Mouse (Mus musculus): ENCODE data around the gene Nfix. TPM values are rescaled to one million over a fixed set of nuclear protein-coding genes. Genes with fewer than 3 reads are reported as not detected.

Nfix gene
- polyA plus RNA-seq, 1 experiment from 2014 or later: 0.49 TPM

DNA sequence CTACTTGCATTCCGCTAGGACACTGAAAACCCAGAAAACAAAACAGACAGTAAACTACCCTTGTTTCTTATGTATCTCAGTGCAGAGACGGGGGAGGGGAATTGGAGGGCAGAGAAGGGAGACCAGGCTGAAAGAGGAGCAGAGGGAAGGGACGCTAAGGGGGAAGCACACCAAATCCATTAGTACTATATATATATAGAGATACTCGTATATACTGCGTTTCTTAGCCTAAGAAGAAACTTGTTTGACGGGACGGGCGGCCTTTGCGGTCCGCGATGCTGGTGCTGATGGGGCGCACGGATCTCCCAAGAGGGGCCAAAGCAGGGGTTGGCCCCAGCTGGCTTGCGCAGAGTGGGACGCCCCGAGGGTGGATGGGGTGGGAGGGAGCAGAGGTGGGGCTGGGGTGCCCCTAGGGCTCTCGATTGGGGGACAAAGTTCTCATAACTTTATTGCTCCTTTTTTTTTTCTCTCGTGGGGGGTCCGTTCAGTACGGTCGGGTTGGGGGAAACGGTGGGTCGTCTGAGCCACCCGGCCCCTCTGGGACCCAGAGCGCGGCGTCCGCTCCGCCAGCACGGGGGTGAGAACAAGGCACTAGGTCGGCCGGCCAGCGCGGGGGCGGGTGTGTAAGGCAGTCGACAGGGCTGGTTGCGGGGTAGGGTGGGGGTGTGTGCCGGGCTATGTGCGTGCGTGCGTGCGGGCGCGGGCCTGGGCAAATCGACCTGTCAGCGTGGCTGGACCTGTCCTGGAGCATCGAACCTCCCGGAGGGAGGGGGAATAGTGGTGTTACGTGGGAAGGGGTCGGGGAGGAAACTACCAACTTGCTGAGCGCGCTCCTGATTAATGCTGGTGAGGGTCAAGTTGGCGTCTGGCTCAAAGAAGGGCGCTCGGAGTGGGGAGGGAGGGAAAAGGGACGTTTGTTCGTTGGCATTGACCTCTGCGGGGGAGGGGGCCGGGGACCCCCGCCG, 95.0 kb downstream of the Nfix start:
- Histone ChIP-seq H3K27me3 (ENCODE audit: low read depth, poor library complexity, severe bottlenecking) (peaks cover 100% of the 10 kb centered on the region), H3K4me1 (peaks cover 68% of the 10 kb centered on the region), H3K4me3 (peak overlapping the region; percentile 37), H3K27ac (replicated peaks) (peak overlapping the region; percentile 38), H3K36me3 (peaks cover under 1% of the 10 kb centered on the region; the same call in 1 of the 2 replicates), H3K9me3 (replicated peaks) (no peaks in the 10 kb centered on the region)
- DNase-seq (ENCODE audit: low spot score): peak; percentile 49
- 2% methylated on average over 61 of the region's 61 CpGs for WGBS

DNA sequence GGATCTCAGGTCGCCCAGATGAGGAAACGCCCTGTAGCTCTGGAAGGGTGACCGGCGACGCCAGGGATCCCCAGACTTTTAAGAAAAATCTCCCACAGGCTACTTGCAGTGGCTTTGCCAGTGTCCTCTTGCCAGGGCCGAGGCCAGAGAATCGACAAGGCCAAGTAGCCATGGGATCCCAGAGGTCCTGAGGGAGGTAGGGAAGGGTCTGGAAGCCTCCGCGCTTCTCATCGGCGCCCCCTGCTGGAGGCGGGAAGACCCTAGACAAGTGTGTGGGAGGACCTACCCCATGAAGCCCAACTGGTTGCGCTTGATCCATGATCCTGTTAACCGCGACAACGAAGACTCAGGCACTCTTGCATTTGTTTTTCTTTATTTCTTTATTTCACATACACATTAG, 95.8 kb downstream of the Nfix start:
- peak overlapping the region; percentile 46 for H3K4me3 ChIP-seq
- H3K4me1 ChIP-seq: peaks cover 65% of the 10 kb centered on the region
- peak overlapping the region; percentile 52; the same call in 1 of the 2 replicates for H3K27ac ChIP-seq (replicated peaks)
- no peaks in the 10 kb centered on the region for H3K9me3 ChIP-seq (replicated peaks)
- peaks cover 100% of the 10 kb centered on the region for H3K27me3 ChIP-seq (ENCODE audit: low read depth, poor library complexity, severe bottlenecking)
- WGBS: 2% methylated on average over 16 of the region's 16 CpGs
- peak; percentile 85 for DNase-seq (ENCODE audit: low spot score)
- H3K36me3 ChIP-seq: peaks cover 9% of the 10 kb centered on the region

DNA sequence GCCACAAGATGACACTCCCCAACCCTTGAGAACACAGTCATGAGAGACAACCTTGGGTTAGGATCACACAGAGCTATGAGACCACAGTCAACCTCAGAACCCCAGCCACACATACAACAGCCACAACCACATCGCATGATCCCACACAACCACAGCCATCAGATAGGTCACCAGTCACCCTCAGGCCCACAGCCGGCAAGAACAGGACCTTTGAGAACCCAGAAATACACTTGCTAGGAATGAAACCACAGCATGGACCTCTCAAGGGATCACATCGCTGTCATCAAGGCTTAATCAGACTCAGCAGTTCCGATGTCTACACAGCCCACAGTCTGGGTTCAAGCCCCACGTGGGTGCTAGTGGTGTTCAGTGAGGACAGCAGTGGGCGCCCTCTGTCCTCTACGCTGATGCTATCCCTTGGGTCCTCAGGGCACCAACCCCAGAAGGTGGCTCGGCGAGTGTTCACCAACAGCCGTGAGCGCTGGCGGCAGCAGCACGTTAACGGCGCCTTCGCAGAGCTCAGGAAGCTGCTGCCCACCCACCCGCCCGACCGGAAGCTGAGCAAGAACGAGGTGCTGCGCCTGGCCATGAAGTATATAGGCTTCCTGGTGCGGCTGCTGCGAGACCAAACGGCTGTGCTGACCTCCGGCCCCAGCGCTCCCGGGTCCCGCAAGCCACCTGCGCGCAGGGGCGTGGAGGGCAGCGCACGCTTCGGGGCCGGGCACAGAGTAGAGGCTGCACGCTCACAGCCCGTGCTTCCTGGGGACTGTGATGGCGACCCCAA, 96.5 kb downstream of the Nfix start:
- Histone ChIP-seq H3K27ac (replicated peaks) (peak overlapping the region; percentile 52), H3K27me3 (ENCODE audit: low read depth, poor library complexity, severe bottlenecking) (peaks cover 97% of the 10 kb centered on the region), H3K4me3 (peak overlapping the region; percentile 46), H3K36me3 (peaks cover 16% of the 10 kb centered on the region), H3K9me3 (replicated peaks) (no peaks in the 10 kb centered on the region), H3K4me1 (peaks cover 62% of the 10 kb centered on the region)
- WGBS: 7% methylated on average over 38 of the region's 38 CpGs
- DNase-seq (ENCODE audit: low spot score): no peak

DNA sequence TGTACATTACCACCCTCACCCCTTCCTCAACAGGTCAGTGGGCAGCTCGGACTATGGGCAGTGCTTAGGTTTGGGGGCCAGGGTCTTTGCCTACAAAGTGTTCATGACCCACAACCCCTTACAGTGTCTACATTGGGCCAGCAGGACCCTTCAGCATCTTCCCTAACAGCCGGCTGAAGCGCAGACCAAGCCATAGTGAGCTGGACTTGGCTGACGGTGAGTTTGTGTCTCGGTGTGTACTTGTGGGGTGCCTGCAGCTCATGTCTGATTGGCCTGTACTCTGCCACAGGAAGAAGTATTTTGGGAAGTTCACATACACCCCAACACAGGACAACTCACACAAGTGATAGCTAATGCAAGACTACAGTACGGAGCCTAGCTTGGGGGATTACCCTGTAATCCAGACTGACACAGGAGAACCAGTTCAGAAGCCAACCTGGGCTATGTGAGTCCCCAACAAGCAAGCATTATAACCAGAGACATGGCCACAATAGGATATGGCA, 97.1 kb downstream of the Nfix start:
- no peak for DNase-seq (ENCODE audit: low spot score)
- H3K27me3 ChIP-seq (ENCODE audit: low read depth, poor library complexity, severe bottlenecking): peaks cover 90% of the 10 kb centered on the region
- peak overlapping the region; percentile 36 for H3K4me3 ChIP-seq
- WGBS: 80% methylated on average over 6 of the region's 6 CpGs
- H3K9me3 ChIP-seq (replicated peaks): no peaks in the 10 kb centered on the region
- H3K4me1 ChIP-seq: peaks cover 56% of the 10 kb centered on the region
- H3K36me3 ChIP-seq: peaks cover 22% of the 10 kb centered on the region
- H3K27ac ChIP-seq (replicated peaks): 0 out of 2 replicates have a peak overlapping the region, but pooled peaks have one; percentile 42

DNA sequence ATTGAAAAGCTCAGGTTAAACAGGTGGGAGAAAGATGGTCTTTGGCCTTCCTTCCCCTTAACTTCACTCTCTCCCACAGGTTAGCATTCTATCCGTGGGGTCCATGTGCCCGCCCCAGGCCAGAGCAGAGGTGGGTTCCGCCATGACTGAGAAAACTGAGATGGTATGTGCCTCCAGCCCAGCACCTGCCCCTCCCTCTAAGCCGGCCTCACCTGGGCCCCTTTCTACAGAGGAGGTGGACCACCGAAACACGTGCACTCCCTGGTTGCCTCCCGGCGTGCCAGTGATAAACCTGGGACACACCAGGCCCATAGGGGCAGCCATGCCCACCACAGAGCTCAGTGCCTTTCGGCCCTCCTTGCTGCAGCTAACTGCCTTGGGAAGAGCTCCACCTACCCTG, 97.6 kb downstream of the Nfix start:
- Histone ChIP-seq H3K4me1 (peaks cover 51% of the 10 kb centered on the region), H3K27ac (replicated peaks) (0 out of 2 replicates have a peak overlapping the region, but pooled peaks have one; percentile 42)
- WGBS: 72% methylated on average over 9 of the region's 9 CpGs

DNA sequence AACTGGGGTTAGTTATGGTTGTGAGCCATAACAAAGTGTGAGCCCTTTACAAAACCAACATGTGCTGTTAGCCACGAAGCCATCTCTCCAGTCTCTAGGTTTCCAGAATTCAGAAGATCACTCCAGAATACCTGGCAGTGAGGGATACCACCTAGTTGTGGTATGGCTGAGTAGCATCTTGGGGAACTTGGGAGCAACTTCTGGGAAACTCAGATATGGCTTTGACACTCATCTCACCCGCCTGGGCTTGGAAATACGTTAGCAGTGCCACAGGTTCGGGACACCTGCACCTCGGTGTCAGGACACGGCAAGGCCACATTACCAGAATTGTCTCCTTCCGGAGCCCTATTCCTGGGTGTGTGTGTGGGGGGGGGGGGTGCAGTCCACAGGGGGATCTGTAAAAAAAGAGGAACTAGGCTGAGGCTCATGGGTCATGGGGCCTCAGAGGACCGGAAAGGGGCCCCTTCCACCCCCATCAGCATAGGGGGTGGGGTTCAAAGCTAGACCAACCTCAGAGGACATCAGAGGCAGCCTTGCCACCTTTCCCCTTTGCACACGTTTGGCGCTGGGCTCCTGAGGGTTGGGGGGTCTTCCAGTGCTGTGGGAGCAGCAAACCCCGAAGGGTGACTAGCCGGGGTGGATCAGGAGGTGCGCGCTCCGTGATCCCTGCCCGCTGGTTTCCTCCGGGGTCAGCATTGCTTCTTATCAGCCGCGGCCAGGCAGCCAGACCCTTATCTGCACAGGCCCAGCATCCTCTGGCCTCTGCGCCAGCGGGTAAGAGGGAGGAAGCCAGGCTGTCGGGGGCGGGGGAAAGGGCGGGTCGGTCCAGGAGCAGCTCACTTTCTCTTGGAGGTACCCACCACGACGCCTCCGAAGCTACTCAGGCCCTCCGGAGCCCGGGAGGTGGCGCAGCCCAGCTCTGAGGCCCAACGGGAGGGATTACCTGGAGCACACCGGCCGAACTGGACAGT, 98.9 kb downstream of the Nfix start, which contains the start of gene Lyl1:
Gene Lyl1, plus strand, starts transcription at position 517 of the 971 bp plus-strand sequence.
- peak; percentile 51 for DNase-seq (ENCODE audit: low spot score)
- H3K27me3 ChIP-seq (ENCODE audit: low read depth, poor library complexity, severe bottlenecking): peaks cover 73% of the 10 kb centered on the region
- peak within 1 kb of the TSS; percentile 36 for H3K4me3 ChIP-seq
- H3K4me1 ChIP-seq: peaks cover 39% of the 10 kb centered on the region
- H3K9me3 ChIP-seq (replicated peaks): no peaks in the 10 kb centered on the region
- WGBS: 14% methylated on average over 34 of the region's 34 CpGs
- H3K36me3 ChIP-seq: peaks cover 40% of the 10 kb centered on the region
- peak within 1 kb of the TSS; percentile 52; the same call in 1 of the 2 replicates for H3K27ac ChIP-seq (replicated peaks)

More for the DNA sequence above, 97.6 kb downstream of the Nfix start:
- H3K9me3 ChIP-seq (replicated peaks): no peaks in the 10 kb centered on the region
- peaks cover 27% of the 10 kb centered on the region for H3K36me3 ChIP-seq
- peaks cover 86% of the 10 kb centered on the region for H3K27me3 ChIP-seq (ENCODE audit: low read depth, poor library complexity, severe bottlenecking)
- peak overlapping the region; percentile 36 for H3K4me3 ChIP-seq
- DNase-seq (ENCODE audit: low spot score): no peak

DNA sequence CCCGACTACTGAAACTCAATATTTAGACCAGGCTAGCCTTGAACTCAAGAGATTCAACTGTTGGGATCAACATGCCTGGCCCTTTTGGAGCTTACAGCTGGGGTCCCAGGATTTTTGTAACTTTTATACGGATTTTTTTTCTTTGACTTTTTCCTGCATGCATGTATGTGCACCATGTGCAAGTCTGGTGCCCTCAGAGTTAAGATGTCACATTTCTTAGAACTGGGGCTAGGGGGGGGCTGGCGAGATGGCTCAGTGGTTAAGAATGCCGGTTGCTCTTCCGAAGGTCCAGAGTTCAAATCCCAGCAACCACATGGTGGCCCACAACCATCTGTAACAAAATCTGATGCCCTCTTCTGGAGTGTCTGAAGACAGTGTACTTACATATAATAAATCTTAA, 99.6 kb downstream of the Nfix start:
- 86% methylated on average over 5 of the region's 5 CpGs for WGBS
- Histone ChIP-seq H3K36me3 (peaks cover 47% of the 10 kb centered on the region), H3K4me3 (no peak overlapping the region), H3K27me3 (ENCODE audit: low read depth, poor library complexity, severe bottlenecking) (peaks cover 66% of the 10 kb centered on the region), H3K4me1 (peaks cover 36% of the 10 kb centered on the region), H3K9me3 (replicated peaks) (no peaks in the 10 kb centered on the region), H3K27ac (replicated peaks) (no peak overlapping the region)
- no peak for DNase-seq (ENCODE audit: low spot score)

DNA sequence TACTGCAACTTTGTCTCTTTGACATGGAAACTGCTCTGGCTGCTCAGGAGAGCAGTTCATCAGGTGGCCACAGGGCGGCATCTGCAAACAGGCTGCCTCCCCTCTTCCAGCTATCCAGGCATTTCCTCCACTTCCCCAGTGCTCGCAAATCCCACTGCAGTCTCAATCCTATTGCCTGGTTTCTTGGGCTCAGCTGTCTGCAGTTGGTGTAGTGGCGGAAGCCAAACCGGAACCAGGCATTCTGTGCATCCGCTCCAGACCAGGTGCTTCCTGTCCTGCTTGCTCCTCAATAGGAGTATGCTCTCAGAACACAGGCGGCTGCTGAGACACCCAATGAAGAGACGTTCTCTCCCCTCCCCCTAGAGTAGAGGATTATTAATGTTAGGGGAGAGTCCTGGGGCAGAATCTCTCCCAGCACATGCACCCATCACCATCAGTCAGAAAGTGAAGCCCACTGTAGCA, 100.3 kb downstream of the Nfix start:
- DNase-seq (ENCODE audit: low spot score): peak; percentile 51
- Histone ChIP-seq H3K27me3 (ENCODE audit: low read depth, poor library complexity, severe bottlenecking) (peaks cover 59% of the 10 kb centered on the region), H3K36me3 (peaks cover 53% of the 10 kb centered on the region), H3K9me3 (replicated peaks) (no peaks in the 10 kb centered on the region), H3K27ac (replicated peaks) (no peak overlapping the region; the same call in 1 of the 2 replicates), H3K4me3 (no peak overlapping the region; the same call in 1 of the 2 replicates), H3K4me1 (peaks cover 30% of the 10 kb centered on the region)
- 69% methylated on average over 7 of the region's 7 CpGs for WGBS

DNA sequence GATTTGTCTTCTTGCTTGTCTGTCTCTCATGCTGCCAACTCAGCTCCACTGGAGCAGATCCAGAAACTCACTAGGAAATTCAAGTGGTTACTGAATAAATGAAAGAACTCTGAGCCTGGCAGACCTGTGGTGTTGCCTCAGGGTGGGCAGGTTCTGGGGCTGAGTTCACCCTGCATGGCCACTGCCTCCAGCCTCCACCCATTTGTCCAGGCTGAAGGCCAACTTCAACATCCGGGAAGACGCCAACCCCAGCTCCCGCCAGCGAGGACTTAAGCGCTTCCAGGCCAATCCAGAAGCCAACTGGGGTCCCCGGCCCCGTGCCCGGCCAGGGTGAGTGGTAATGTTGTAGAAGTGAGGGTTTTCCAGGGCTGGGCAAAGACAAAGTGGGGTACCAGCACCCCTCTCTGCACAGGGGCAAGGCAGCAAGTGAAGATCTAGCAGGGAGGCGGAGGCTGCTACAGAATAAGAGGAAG, 101.2 kb downstream of the Nfix start:
- H3K36me3 ChIP-seq: peaks cover 62% of the 10 kb centered on the region
- 97% methylated on average over 9 of the region's 9 CpGs for WGBS
- H3K4me3 ChIP-seq: no peak overlapping the region
- peaks cover 21% of the 10 kb centered on the region for H3K4me1 ChIP-seq
- H3K27ac ChIP-seq (replicated peaks): no peak overlapping the region
- no peaks in the 10 kb centered on the region for H3K9me3 ChIP-seq (replicated peaks)
- no peak for DNase-seq (ENCODE audit: low spot score)
- peaks cover 50% of the 10 kb centered on the region for H3K27me3 ChIP-seq (ENCODE audit: low read depth, poor library complexity, severe bottlenecking)

DNA sequence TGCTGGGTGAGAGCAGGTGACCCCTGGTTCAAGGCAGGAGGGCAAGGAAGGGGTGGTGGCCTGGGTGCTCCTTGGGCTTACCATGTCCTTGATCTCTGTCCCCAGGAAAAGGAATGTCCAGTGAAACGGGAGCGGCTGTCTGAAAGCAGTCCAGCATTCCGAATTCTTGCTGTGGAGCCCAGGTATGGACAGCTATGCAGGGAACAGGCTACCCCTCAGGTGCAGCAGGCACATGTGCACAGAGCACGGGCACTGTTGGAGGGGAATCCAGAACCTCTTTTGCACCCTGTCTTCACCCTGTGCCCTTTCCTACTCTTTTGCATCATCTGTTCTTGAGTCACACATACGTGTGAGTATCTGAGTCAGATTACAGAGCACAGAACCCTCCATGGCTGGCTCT, 101.9 kb downstream of the Nfix start:
- WGBS: 94% methylated on average over 5 of the region's 5 CpGs
- Histone ChIP-seq H3K4me1 (peaks cover 17% of the 10 kb centered on the region), H3K27me3 (ENCODE audit: low read depth, poor library complexity, severe bottlenecking) (peaks cover 43% of the 10 kb centered on the region), H3K9me3 (replicated peaks) (no peaks in the 10 kb centered on the region), H3K36me3 (peaks cover 69% of the 10 kb centered on the region), H3K4me3 (no peak overlapping the region), H3K27ac (replicated peaks) (no peak overlapping the region)
- no peak for DNase-seq (ENCODE audit: low spot score)

Measured in midbrain, embryonic 10.5 days (tissue).